Mouse (Mus musculus): ENCODE measurements around the gene Cyp4x1.

Gene Cyp4x1

DNA sequence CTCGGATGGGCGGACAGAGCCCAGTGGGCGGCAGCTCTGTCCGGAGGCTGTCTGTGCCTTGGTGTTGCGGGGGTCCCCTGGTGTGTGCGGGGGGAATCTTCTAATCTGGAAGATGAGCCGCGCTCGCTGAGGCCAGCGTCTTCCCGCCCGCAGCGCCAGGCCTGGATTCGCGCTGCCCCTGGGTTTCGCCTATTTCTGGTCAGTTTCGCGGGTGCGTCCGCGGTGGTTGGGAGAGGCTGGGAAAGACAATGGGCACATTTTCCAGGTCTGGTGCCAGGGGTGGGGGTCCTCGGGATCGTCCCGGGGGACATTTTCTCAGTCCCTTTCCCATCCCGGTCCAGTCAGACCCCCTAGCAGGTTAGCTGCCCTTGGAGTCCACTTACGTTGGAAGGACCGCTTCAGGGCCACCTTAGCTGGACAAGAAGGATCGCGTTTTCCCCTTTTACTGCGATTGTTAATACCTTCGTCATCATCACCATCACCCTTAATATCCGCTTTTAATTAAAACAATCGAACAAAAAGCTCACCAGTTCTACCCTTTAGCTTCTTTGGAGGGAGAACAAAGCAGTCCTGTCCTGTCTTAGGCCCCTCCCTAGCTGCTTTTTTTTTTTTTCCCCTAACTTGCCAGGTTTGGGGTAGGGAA is 76.3 kb downstream of the Cyp4x1 start:
- no peak for DNase-seq (ENCODE audit: low read depth, low spot score)

DNA sequence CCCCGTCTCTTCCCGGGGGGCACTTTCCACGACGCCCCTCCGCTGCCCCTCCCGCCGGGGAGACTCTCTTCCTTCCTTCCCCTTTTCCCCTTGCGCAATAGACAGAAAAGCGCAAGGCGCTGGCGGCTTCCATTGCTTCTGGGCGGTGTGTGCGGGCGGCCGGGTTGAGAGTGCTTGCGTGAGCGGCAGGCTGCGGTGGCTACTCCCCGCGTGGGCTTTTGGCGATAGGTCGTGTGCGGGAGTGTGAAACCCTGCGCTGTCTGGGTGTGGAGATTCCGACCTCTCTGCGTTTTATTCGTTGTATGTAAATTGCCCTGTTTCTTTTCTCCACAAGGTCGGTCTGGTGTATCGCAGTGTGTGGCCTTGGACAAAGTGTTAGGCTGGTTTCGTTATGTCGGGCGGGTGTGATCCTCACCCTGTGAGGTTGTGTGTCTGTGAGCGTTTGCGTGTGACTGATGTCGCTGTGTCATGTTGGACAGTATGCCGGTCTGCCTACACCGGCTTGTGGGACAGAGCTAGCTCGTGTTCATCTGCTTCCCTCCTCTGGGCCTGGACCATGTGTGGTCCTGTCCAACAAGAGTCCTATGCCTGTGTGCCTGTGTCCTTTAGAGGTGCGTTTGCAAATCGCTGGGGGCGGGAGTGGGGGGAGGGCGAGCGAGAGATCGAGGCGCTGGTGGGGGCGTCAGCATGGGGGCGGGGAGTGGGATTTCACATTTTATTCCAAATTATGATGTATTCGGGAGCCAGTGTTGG is 77.0 kb downstream of the Cyp4x1 start:
- DNase-seq (ENCODE audit: low read depth, low spot score): peak; percentile 64

DNA sequence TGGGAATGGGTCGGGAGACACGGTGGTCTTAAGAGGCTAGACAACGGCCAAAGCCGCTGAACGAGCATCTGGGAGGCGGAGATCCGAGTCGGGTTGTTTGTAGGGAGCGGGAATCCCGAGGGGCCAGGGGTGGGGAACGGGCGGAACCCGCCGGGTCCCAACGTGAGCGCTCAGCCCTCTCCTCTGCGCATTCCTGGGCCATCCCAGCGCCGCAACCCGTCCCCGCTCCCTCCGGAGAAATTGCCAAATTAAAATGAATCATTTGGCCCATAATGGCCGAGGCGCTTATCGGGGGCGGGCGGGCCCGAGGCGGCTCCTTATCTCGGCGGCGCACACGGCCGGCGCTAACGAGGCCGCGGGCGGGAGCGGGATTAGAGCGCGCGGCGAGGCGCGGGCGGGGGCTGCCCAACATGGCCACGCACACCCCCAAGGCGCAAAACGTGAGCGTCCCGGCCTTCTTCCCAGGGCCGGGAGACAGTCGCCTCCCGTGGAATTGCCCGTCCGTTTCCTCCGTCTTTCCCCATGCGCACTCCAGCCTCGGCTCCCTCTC is 77.6 kb downstream of the Cyp4x1 start, which contains the start of gene Tal1:
Gene Tal1, plus strand, starts transcription at position 56 of the 550 bp plus-strand sequence.
- peak; percentile 56 for DNase-seq (ENCODE audit: low read depth, low spot score)

All from ES-CJ7 (cell line).